Mouse (Mus musculus) neural tube, embryonic 12.5 days (tissue): ENCODE data around the gene Tgfbr2. TPM values are rescaled to one million over a fixed set of nuclear protein-coding genes. Genes with fewer than 3 reads are reported as not detected.

Source experiments
- ATAC-seq: fragments of 200-750 bp; cut with Nextera tagmentation; 2 replicates; pipeline ENCODE4 v1.8.0; 2017; ENCODE audit warnings: low read depth, mild to moderate bottlenecking, moderate TSS enrichment, moderate library complexity; ENCODE audit not compliant: low FRiP score
- H3K27ac ChIP-seq: fragments of 300-500 bp; sonication (generic); 2 replicates; pipeline ENCODE4 v1.5.1; 2016
- H3K27me3 ChIP-seq: fragments of 300-500 bp; sonication (generic); replicated peaks from 2 replicates; pipeline ENCODE4 v1.6.1; 2016; ENCODE audit warnings: mild to moderate bottlenecking
- H3K36me3 ChIP-seq: fragments of 300-500 bp; sonication (generic); 2 replicates; pipeline ENCODE4 v1.6.1; 2016; ENCODE audit warnings: mild to moderate bottlenecking
- H3K4me1 ChIP-seq: fragments of 300-500 bp; sonication (generic); 2 replicates; pipeline ENCODE4 v1.6.1; 2016
- H3K4me2 ChIP-seq: fragments of 300-500 bp; sonication (generic); replicated peaks from 2 replicates; pipeline ENCODE4 v1.6.1; 2016; ENCODE audit warnings: mild to moderate bottlenecking
- H3K4me3 ChIP-seq: fragments of 300-500 bp; sonication (generic); 2 replicates; pipeline ENCODE4 v1.5.1; 2016
- H3K9ac ChIP-seq: fragments of 300-500 bp; sonication (generic); 2 replicates; pipeline ENCODE4 v1.6.1; 2016; ENCODE audit warnings: mild to moderate bottlenecking
- H3K9me3 ChIP-seq: fragments of 300-500 bp; sonication (generic); 2 replicates; pipeline ENCODE4 v1.6.1; 2016; ENCODE audit warnings: mild to moderate bottlenecking
- WGBS: fragments of 180-500 bp; shearing (Covaris S2); methylation state at CpG from one replicate; pipeline ENCODE4 v1.1.7; 2016; 5-methylcytosine and 5-hydroxymethylcytosine counted together
- polyA plus RNA-seq: library from polyadenylated mRNA; unstranded; fragments of >200 nt; fragmentation: Nextera tagmentation; extraction: Ambion mirVana; gene quantifications from 2 replicates; pipeline ENCODE4 v1.2.1, GENCODE M21; 2016

Gene Tgfbr2
- polyA plus RNA-seq, 1 experiment from 2014 or later = 14.4 TPM

DNA sequence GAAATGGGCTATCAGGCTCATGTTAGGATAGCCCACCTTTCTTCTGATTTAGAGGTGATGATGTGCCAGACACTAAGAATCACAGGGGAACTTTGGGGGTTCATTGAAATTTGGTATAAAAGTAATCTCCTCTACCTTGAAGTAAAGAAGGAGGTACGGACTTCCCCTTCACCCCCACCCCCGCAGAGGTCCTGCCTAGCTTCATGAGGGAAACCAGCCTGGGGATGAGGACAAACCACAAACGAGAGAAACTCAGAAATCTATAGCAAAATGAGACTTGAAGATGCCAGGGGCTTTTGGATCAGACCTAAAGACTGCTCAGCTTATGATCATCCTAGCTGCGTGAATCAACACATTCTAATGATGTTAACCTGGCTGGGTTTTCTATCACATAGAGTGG lies 14.7 kb upstream of the Tgfbr2 start:
- Histone ChIP-seq H3K4me2 (no peak overlapping the region), H3K27me3 (no peaks in the 10 kb centered on the region), H3K4me1 (no peaks in the 10 kb centered on the region), H3K27ac (no peak overlapping the region), H3K9ac (no peak overlapping the region), H3K9me3 (no peaks in the 10 kb centered on the region), H3K36me3 (no peaks in the 10 kb centered on the region), H3K4me3 (no peak overlapping the region)
- no peak for ATAC-seq
- WGBS = 89% methylated on average over 4 of the region's 4 CpGs

DNA sequence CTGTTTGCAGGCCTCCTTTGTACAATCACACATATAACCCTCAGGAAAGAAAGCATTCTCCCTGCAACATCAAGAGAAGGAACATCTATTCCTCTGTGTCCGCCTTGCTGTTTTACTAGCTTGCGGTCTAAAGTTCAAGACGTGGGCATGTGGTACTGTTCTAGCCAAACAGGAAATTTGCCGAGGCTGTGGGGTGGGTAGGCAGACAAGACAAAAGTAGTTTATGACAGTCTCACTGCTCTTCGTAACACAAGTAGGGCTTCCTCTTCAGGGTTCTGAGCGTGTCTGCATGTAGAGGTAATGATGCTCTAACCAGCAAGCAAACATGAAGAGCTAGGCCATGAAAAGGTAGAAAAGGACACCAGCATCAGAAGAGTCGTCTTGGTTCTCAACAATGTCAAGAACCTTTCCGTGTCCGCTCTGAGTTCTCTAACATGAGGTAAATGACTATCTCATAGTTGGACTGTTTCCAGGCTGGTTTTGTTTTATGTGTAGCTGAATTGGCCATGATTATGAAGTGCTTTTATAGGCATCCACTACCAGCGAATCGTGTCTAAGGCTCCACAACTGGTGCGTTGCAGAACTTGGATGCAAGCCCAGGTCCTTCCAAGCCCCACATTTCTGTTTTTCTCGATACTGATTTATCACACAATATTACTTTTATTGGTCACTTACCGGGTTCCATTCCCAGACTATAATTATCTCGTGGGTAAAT lies 13.9 kb upstream of the Tgfbr2 start:
- Histone ChIP-seq H3K4me3 (no peak overlapping the region), H3K27me3 (no peaks in the 10 kb centered on the region), H3K36me3 (no peaks in the 10 kb centered on the region), H3K9me3 (no peaks in the 10 kb centered on the region), H3K27ac (no peak overlapping the region), H3K9ac (no peak overlapping the region), H3K4me1 (no peaks in the 10 kb centered on the region), H3K4me2 (no peak overlapping the region)
- WGBS = 87% methylated on average over 15 of the region's 15 CpGs
- ATAC-seq = no peak

DNA sequence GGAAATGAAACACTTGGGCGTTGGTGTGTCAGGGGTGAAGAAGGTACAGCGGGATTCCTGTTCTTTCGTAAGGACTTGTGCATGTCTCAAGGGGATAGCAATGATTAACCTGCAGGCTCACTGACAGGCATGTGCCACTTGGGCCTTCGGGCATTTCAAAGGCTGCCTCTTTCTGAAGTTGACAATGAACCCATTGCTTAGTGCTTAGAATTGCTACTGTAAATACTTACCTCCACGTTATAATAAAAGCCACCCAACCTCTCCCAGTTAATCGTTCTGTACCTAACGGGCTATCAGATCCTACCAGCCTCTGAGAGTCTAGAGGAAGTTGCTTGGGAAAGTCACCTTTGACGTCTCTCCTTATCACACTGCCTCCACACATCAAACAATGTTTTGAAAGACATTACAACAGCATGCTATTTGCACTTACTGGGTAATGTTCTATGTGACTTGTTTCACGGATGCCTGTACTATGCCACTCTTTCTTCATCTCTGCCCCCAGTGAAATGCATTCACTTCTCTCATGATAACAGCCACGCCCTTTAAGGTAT lies 12.1 kb upstream of the Tgfbr2 start:
- Histone ChIP-seq H3K4me1 (no peaks in the 10 kb centered on the region), H3K27ac (no peak overlapping the region), H3K9ac (no peak overlapping the region), H3K4me3 (no peak overlapping the region), H3K27me3 (no peaks in the 10 kb centered on the region), H3K9me3 (no peaks in the 10 kb centered on the region), H3K36me3 (no peaks in the 10 kb centered on the region), H3K4me2 (no peak overlapping the region)
- no peak for ATAC-seq
- WGBS = 84% methylated on average over 10 of the region's 10 CpGs

DNA sequence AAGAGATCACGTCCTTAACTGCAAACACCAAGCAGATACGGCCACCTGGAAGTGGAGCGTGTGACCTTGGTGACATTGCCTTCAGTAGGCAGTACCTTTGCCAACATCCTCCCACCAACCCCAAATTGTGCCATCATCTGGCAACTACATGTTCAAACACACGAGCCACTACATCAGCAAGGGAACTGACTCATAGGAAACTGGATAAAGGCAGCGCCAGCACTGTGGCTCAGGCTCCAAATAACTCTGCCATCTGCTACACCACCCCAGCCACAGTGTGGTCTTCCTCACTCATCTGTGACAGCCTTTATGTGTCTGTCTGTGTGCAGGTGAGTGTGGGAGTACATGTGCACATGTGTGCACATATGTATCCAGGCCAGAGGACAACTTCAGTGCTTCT lies 9.7 kb upstream of the Tgfbr2 start:
- no peak overlapping the region for H3K9ac ChIP-seq
- H3K4me2 ChIP-seq = no peak overlapping the region
- H3K9me3 ChIP-seq = no peaks in the 10 kb centered on the region
- H3K27me3 ChIP-seq = no peaks in the 10 kb centered on the region
- no peak overlapping the region for H3K4me3 ChIP-seq
- no peaks in the 10 kb centered on the region for H3K4me1 ChIP-seq
- ATAC-seq = no peak
- no peaks in the 10 kb centered on the region for H3K36me3 ChIP-seq
- WGBS = 89% methylated on average over 5 of the region's 5 CpGs
- no peak overlapping the region for H3K27ac ChIP-seq

DNA sequence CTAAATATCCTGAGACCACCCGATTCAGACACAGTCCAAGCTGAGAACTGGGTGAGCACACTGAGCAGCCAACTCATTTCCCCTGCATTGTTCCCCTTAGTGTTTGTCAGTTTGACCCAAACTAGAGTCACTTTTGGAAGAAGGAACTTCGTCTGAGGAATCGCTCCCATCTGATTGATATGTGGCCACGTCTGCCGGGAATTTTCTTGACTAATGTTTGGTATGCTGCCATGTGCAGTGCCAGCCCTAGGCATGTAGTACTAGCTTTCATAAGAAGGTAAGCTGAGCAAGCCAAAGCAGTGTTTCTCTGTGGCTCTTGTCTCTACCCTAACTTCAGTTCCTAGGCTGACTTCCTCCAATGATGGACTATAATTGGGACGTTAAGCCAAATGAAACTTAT lies 7.9 kb upstream of the Tgfbr2 start:
- no peak for ATAC-seq
- H3K27me3 ChIP-seq = no peaks in the 10 kb centered on the region
- H3K4me3 ChIP-seq = no peak overlapping the region
- H3K36me3 ChIP-seq = no peaks in the 10 kb centered on the region
- no peak overlapping the region for H3K27ac ChIP-seq
- H3K9me3 ChIP-seq = no peaks in the 10 kb centered on the region
- no peaks in the 10 kb centered on the region for H3K4me1 ChIP-seq
- no peak overlapping the region for H3K4me2 ChIP-seq
- H3K9ac ChIP-seq = no peak overlapping the region
- 93% methylated on average over 6 of the region's 6 CpGs for WGBS

DNA sequence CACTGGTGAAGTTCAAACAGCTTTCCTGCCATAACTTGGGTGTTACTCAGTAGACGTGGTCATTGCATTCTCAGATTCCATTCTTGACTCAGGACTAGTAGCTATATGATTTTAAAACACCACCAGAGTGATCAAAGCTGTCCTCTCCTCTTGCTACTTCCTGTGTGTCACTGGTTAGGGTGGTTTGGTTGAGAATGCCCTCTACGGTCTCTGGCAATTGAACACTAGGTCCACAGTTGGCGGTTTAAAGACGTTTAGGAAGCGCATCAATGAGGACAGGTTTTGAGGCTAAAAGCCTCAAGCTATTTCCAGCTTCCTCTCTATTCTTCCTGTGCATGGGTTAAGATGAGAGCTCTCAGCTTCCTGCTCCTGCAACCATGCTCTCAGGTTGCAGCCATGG lies 6.4 kb upstream of the Tgfbr2 start:
- Histone ChIP-seq H3K4me1 (no peaks in the 10 kb centered on the region), H3K9ac (no peak overlapping the region), H3K4me2 (no peak overlapping the region), H3K36me3 (no peaks in the 10 kb centered on the region), H3K27me3 (0 out of 2 replicates have a peak, but pooled peaks cover 1% of the 10 kb centered on the region), H3K4me3 (no peak overlapping the region), H3K27ac (no peak overlapping the region), H3K9me3 (no peaks in the 10 kb centered on the region)
- whole genome bisulfite sequencing = 87% methylated on average over 5 of the region's 5 CpGs
- ATAC-seq = no peak

DNA sequence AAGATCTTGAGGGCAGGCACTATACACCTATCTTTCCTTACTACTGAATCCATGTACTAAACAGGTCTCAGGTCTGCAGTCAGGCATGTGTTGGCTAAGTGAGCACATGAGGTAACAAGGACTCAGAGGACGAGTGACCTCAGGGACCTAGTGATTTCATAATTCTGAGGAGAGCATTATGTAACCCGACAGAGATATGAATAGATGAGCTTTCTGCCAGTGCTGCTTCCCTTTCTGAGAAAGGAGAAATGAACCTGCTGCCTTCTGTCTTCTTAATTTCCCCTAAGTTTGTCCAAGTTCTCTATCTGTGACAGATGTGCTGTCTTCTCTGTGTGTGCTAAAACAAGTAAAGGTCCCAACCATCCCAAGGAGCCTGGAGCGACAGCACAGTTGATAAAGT lies 3.0 kb upstream of the Tgfbr2 start:
- WGBS = 80% methylated on average over 3 of the region's 3 CpGs
- Histone ChIP-seq H3K36me3 (no peaks in the 10 kb centered on the region), H3K27ac (no peak overlapping the region), H3K27me3 (peaks cover 27% of the 10 kb centered on the region), H3K4me1 (peaks cover 17% of the 10 kb centered on the region), H3K9ac (no peak overlapping the region), H3K9me3 (no peaks in the 10 kb centered on the region), H3K4me2 (no peak overlapping the region), H3K4me3 (no peak overlapping the region)
- no peak for ATAC-seq

DNA sequence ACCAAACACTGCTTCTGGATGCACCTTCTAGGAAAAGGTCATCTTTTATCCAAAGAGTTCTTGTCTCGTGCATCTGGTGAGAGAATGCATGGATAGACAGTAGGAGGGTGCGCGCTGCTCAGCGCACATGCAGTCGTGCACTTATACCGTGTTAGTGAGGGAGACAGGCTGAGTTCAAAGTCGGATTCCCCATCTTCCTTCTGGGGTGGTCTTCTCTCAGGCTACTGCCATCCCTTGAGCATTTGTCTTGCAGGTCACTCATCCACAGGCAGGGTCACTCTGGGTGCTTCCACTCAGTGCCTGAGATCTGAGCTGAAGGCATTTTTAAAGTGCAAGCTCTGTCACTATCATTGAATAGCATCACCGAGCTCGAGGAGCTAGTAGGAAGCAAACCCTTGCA lies 1.9 kb upstream of the Tgfbr2 start:
- Histone ChIP-seq H3K27ac (no peak overlapping the region), H3K4me1 (peaks cover 17% of the 10 kb centered on the region), H3K4me2 (no peak overlapping the region), H3K9ac (no peak overlapping the region), H3K9me3 (no peaks in the 10 kb centered on the region), H3K27me3 (peaks cover 27% of the 10 kb centered on the region), H3K36me3 (no peaks in the 10 kb centered on the region), H3K4me3 (no peak overlapping the region)
- ATAC-seq = no peak
- WGBS = 87% methylated on average over 9 of the region's 9 CpGs

DNA sequence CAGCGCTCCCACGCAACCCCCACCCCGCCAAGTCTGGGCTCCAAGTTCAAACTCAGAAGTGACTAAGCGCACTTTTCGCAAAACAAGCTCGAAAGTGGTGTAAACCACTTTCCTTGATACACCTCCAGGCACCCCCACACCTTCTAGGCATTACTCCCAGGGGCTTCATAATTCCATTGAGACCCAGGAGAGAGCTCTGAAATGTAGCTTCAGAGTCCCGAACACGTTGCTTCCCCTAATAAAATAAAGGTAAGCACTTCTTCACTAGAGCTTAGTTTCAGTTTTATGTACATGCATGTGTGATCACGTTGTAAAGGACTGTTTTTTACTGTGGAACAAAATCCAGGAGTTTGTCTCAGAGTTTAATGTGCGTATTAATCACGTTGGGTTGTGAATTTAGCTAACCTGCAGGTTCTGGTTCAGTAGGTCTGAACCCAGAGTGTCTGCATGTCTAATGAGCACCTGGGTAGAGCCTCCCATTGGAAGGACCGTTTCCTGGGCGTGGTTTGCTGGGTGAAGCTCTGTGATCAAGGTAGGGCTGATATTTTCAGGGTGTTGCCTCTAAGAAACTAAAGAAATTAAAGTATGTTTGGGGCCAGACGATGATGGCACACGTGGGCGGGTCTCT lies 442 bp upstream of the Tgfbr2 start:
- Histone ChIP-seq H3K27ac (no peak overlapping the region), H3K4me2 (peak overlapping the region; percentile 94), H3K36me3 (no peaks in the 10 kb centered on the region), H3K4me3 (peak overlapping the region; percentile 63), H3K4me1 (peaks cover 17% of the 10 kb centered on the region), H3K9ac (peak overlapping the region; percentile 70; the same call in 1 of the 2 replicates), H3K9me3 (no peaks in the 10 kb centered on the region), H3K27me3 (peaks cover 27% of the 10 kb centered on the region)
- 12% methylated on average over 16 of the region's 16 CpGs for WGBS
- no peak for ATAC-seq

DNA sequence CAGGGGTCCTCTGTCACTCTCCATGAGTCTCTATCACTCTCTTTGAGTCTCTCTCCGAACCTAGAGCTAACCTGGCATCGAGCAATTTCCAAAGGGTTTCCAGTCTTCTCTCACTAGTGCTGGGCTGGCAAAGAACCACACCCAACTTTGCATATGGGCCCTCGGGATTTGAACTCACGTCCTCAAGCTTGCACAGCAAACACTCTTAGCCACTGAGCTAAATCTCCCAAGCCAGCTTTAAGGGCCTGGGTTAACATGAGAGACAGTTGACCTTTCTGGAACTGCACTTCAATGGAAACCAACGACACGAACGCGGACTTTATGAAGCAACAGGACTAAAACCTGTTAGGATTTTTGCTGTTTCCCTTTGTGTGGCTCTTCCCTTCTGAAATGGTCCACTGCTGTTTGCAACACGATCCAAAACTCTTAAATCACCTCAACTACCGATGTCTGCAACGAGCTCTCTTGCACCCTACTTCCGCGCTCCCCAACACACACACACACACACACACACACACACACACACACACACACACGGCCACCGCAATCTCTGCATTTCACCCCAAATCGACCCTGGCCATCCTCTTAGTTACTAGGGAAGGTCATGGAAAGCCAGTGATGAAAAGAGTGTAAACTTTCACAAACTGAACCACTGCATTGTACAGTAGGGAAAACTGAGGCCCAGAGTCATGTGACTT lies 1.5 kb downstream of the Tgfbr2 start:
- 82% methylated on average over 16 of the region's 16 CpGs for WGBS
- no peak overlapping the region for H3K9ac ChIP-seq
- peaks cover 27% of the 10 kb centered on the region for H3K27me3 ChIP-seq
- peak overlapping the region; percentile 63; the same call in 1 of the 2 replicates for H3K4me3 ChIP-seq
- H3K4me1 ChIP-seq = peaks cover 22% of the 10 kb centered on the region
- no peaks in the 10 kb centered on the region for H3K9me3 ChIP-seq
- H3K27ac ChIP-seq = no peak overlapping the region
- peak overlapping the region; percentile 94 for H3K4me2 ChIP-seq
- no peaks in the 10 kb centered on the region for H3K36me3 ChIP-seq
- no peak for ATAC-seq

DNA sequence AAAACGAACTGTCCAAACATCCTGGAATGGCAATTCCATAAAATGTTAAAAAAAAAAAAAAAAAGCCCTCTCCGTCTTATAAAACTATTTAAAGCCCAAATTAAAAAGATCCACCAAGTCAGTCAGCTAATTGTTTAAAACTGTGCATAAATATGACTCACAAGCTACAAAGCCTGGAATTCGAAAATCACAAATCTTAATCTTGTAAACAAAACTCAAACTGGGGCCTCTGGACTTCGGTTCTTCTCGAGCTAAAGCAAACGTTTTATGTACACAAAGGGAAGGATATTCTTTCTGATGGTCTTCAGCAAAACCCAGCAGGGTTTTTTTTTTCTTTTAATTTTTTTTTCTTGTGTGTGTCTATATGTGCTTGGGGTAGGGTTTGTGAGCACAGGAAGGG lies 2.1 kb downstream of the Tgfbr2 start:
- Histone ChIP-seq H3K4me3 (no peak overlapping the region), H3K9me3 (no peaks in the 10 kb centered on the region), H3K27me3 (peaks cover 27% of the 10 kb centered on the region), H3K4me1 (peaks cover 22% of the 10 kb centered on the region), H3K4me2 (peak overlapping the region; percentile 94), H3K27ac (no peak overlapping the region), H3K36me3 (no peaks in the 10 kb centered on the region), H3K9ac (no peak overlapping the region)
- no peak for ATAC-seq
- WGBS = 82% methylated on average over 6 of the region's 6 CpGs

DNA sequence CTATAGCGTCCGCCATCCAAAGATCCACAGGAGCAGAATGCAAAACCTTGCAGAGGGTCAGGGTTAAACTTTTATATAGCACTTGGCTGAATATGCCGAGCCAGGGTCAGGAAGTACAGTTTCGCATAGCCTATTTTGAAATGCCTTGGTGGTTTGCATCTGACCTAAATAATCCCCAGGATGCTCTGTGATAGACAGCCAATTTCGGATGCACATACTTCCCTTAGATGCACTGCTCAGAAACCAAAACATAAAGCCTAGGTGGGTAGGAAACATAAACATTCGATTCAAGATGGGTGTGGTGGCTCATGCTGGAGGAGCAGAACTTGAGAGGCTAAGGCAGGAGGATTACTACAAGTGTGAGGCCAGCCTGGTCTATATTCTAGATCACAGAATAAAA lies 6.1 kb downstream of the Tgfbr2 start:
- H3K4me1 ChIP-seq = 0 out of 2 replicates have a peak, but pooled peaks cover 5% of the 10 kb centered on the region
- no peak overlapping the region for H3K4me2 ChIP-seq
- ATAC-seq = no peak
- no peak overlapping the region for H3K4me3 ChIP-seq
- H3K27me3 ChIP-seq = peaks cover 7% of the 10 kb centered on the region
- H3K27ac ChIP-seq = no peak overlapping the region
- no peaks in the 10 kb centered on the region for H3K9me3 ChIP-seq
- H3K36me3 ChIP-seq = no peaks in the 10 kb centered on the region
- WGBS = 84% methylated on average over 6 of the region's 6 CpGs
- H3K9ac ChIP-seq = no peak overlapping the region
